Mouse (Mus musculus): ENCODE data around the gene Gm39566. TPM values are rescaled to one million over a fixed set of nuclear protein-coding genes. Genes with fewer than 3 reads are reported as not detected.

The Gm39566 gene
- polyA plus RNA-seq, 2 experiments: not detected

- no peak for ATAC-seq (ENCODE audit: low FRiP score, low read depth)
- H3K4me1 ChIP-seq (ENCODE audit: control insufficient read depth, insufficient read depth, low read length): peaks cover 5% of the 10 kb centered on the region
- H3K4me2 ChIP-seq (replicated peaks; ENCODE audit: low read depth, low read length, severe bottlenecking): no peak overlapping the region
- H3K36me3 ChIP-seq (ENCODE audit: control insufficient read depth, insufficient read depth, low read length): peaks cover 79% of the 10 kb centered on the region
- peaks cover 4% of the 10 kb centered on the region; the same call in 1 of the 2 replicates for H3K27me3 ChIP-seq (ENCODE audit: control insufficient read depth, insufficient read depth, low read length)
- no peak for DNase-seq (ENCODE audit: low spot score)
- no peak overlapping the region for H3K27ac ChIP-seq (replicated peaks; ENCODE audit: low read depth, low read length)
- H3K9ac ChIP-seq (ENCODE audit: low read depth, low read length, severe bottlenecking): no peak overlapping the region; the same call in 1 of the 2 replicates
- no peaks in the 10 kb centered on the region for H3K9me3 ChIP-seq (ENCODE audit: control insufficient read depth, low read length)
- no peak for TF ChIP-seq POLR2A (IDR thresholded peaks at IDR 0.05; ENCODE audit: borderline replicate concordance, extremely low read depth, insufficient read depth, insufficient read length)
- no peak overlapping the region for H3K4me3 ChIP-seq (replicated peaks; ENCODE audit: low read length)
- WGBS: 56% methylated on average over 5 of the region's 5 CpGs
Measured at GRCm38 (mm10) chr11:69828832-69829231, 13.7 kb upstream of the Gm39566 start.

- Histone ChIP-seq H3K9me3 (ENCODE audit: control insufficient read depth, low read length) (no peaks in the 10 kb centered on the region), H3K4me2 (replicated peaks; ENCODE audit: low read depth, low read length, severe bottlenecking) (no peak overlapping the region), H3K36me3 (ENCODE audit: control insufficient read depth, insufficient read depth, low read length) (peaks cover 42% of the 10 kb centered on the region), H3K27me3 (ENCODE audit: control insufficient read depth, insufficient read depth, low read length) (no peaks in the 10 kb centered on the region), H3K9ac (ENCODE audit: low read depth, low read length, severe bottlenecking) (no peak overlapping the region), H3K4me1 (ENCODE audit: control insufficient read depth, insufficient read depth, low read length) (no peaks in the 10 kb centered on the region), H3K4me3 (replicated peaks; ENCODE audit: low read length) (no peak overlapping the region), H3K27ac (replicated peaks; ENCODE audit: low read depth, low read length) (no peak overlapping the region)
- ATAC-seq (ENCODE audit: low FRiP score, low read depth) (no peak), DNase-seq (ENCODE audit: low spot score) (no peak)
- TF ChIP-seq POLR2A (IDR thresholded peaks at IDR 0.05; ENCODE audit: borderline replicate concordance, extremely low read depth, insufficient read depth, insufficient read length): no peak
- 73% methylated on average over 2 of the region's 2 CpGs for WGBS
Measured at GRCm38 (mm10) chr11:69823456-69823855, 8.4 kb upstream of the Gm39566 start.

DNA sequence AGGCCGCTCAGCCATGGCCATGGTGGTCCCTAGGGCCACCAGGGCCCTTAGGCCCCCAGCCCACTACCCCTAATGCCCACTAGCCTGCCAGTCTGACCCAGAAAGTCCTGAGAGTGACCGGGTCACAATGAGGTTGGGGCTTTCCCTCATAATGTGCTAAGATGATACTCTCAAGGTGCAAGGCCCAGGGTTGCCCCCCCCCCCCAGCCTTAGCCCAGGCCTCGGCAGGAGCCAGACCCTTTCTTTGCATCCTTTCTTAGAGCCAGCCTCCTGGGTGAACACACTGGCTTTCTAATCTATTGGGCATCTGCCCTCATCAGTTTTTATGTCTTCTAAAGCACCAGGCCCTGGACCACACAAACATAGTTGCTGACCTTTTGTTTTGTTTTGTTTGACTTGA, 7.0 kb upstream of the Gm39566 start, which contains the start of gene Spem1:
TSS of gene Spem1 (minus strand) at position 101 of the 400 bp plus-strand sequence.
- Histone ChIP-seq H3K4me3 (replicated peaks; ENCODE audit: low read length) (no peak within 1 kb of the TSS), H3K9me3 (ENCODE audit: control insufficient read depth, low read length) (0 out of 2 replicates have a peak, but pooled peaks cover 8% of the 10 kb centered on the region), H3K36me3 (ENCODE audit: control insufficient read depth, insufficient read depth, low read length) (peaks cover 28% of the 10 kb centered on the region), H3K27ac (replicated peaks; ENCODE audit: low read depth, low read length) (no peak within 1 kb of the TSS), H3K4me2 (replicated peaks; ENCODE audit: low read depth, low read length, severe bottlenecking) (no peak within 1 kb of the TSS), H3K9ac (ENCODE audit: low read depth, low read length, severe bottlenecking) (no peak within 1 kb of the TSS), H3K27me3 (ENCODE audit: control insufficient read depth, insufficient read depth, low read length) (no peaks in the 10 kb centered on the region), H3K4me1 (ENCODE audit: control insufficient read depth, insufficient read depth, low read length) (no peaks in the 10 kb centered on the region)
- ATAC-seq (ENCODE audit: low FRiP score, low read depth) (no peak), DNase-seq (ENCODE audit: low spot score) (no peak)
- no peak for TF ChIP-seq POLR2A (IDR thresholded peaks at IDR 0.05; ENCODE audit: borderline replicate concordance, extremely low read depth, insufficient read depth, insufficient read length)
- 88% methylated on average over 3 of the region's 3 CpGs for WGBS

GRCm38 (mm10) chr11:69818871-69819270, 3.8 kb upstream of the Gm39566 start:
- no peak overlapping the region for H3K4me2 ChIP-seq (replicated peaks; ENCODE audit: low read depth, low read length, severe bottlenecking)
- no peak for TF ChIP-seq POLR2A (IDR thresholded peaks at IDR 0.05; ENCODE audit: borderline replicate concordance, extremely low read depth, insufficient read depth, insufficient read length)
- ATAC-seq (ENCODE audit: low FRiP score, low read depth): no peak
- H3K9ac ChIP-seq (ENCODE audit: low read depth, low read length, severe bottlenecking): no peak overlapping the region
- no peaks in the 10 kb centered on the region for H3K27me3 ChIP-seq (ENCODE audit: control insufficient read depth, insufficient read depth, low read length)
- no peaks in the 10 kb centered on the region for H3K4me1 ChIP-seq (ENCODE audit: control insufficient read depth, insufficient read depth, low read length)
- H3K27ac ChIP-seq (replicated peaks; ENCODE audit: low read depth, low read length): no peak overlapping the region
- no peak overlapping the region for H3K4me3 ChIP-seq (replicated peaks; ENCODE audit: low read length)
- DNase-seq (ENCODE audit: low spot score): no peak
- 0 out of 2 replicates have a peak, but pooled peaks cover 8% of the 10 kb centered on the region for H3K9me3 ChIP-seq (ENCODE audit: control insufficient read depth, low read length)
- H3K36me3 ChIP-seq (ENCODE audit: control insufficient read depth, insufficient read depth, low read length): no peaks in the 10 kb centered on the region
- 97% methylated on average over 8 of the region's 8 CpGs for WGBS

DNA sequence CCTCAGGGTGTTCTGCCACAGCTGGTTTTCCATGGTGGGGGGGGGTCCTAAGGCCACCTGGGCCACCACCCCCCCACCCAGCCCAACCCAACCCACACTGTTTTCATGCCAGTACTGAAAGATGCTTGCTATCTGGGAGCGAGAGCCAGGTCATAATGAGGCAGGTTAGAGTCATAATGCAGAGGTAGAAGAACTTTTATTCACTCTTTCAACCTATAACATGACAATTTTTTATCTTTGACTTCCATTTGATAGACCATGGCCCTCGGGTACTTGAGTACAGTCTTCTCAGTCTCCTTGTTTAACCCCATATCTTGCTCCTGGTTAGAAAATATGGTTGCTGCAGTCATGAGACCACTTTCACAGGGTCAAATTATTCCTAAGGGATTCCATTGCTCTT, 3.3 kb upstream of the Gm39566 start, which contains the start of gene Spem2:
TSS of gene Spem2 (minus strand) at position 101 of the 400 bp plus-strand sequence.
- H3K27ac ChIP-seq (replicated peaks; ENCODE audit: low read depth, low read length): no peak within 1 kb of the TSS
- WGBS: 86% methylated on average over 2 of the region's 2 CpGs
- H3K4me3 ChIP-seq (replicated peaks; ENCODE audit: low read length): no peak within 1 kb of the TSS
- H3K36me3 ChIP-seq (ENCODE audit: control insufficient read depth, insufficient read depth, low read length): no peaks in the 10 kb centered on the region
- no peaks in the 10 kb centered on the region for H3K27me3 ChIP-seq (ENCODE audit: control insufficient read depth, insufficient read depth, low read length)
- DNase-seq (ENCODE audit: low spot score) (no peak), ATAC-seq (ENCODE audit: low FRiP score, low read depth) (no peak)
- TF ChIP-seq POLR2A (IDR thresholded peaks at IDR 0.05; ENCODE audit: borderline replicate concordance, extremely low read depth, insufficient read depth, insufficient read length): no peak
- H3K9ac ChIP-seq (ENCODE audit: low read depth, low read length, severe bottlenecking): no peak within 1 kb of the TSS
- H3K4me1 ChIP-seq (ENCODE audit: control insufficient read depth, insufficient read depth, low read length): no peaks in the 10 kb centered on the region
- H3K4me2 ChIP-seq (replicated peaks; ENCODE audit: low read depth, low read length, severe bottlenecking): no peak within 1 kb of the TSS
- 0 out of 2 replicates have a peak, but pooled peaks cover 8% of the 10 kb centered on the region for H3K9me3 ChIP-seq (ENCODE audit: control insufficient read depth, low read length)

Data from limb, embryonic 14.5 days (tissue).